Mouse (Mus musculus) midbrain, embryonic 16.5 days (tissue): Measurements from ENCODE around the gene Ccdc33. TPM values are rescaled to one million over a fixed set of nuclear protein-coding genes. Genes with fewer than 3 reads are reported as not detected.

Source experiments
- ATAC-seq: fragments of 200-750 bp; cut with Nextera tagmentation; 2 replicates; pipeline ENCODE4 v1.8.0; 2017; ENCODE audit warnings: moderate TSS enrichment
- H3K27ac ChIP-seq: fragments of 300-500 bp; sonication (generic); 2 replicates; pipeline ENCODE4 v1.5.1; 2014; ENCODE audit warnings: mild to moderate bottlenecking, low read length, mixed read lengths
- H3K27me3 ChIP-seq: fragments of 300-500 bp; sonication (generic); 2 replicates; pipeline ENCODE4 v1.6.1; 2014; ENCODE audit warnings: low read depth, low read length, mixed read lengths; ENCODE audit not compliant: control insufficient read depth, insufficient read depth
- H3K36me3 ChIP-seq: fragments of 300-500 bp; sonication (generic); 2 replicates; pipeline ENCODE4 v1.6.1; 2014; ENCODE audit warnings: mild to moderate bottlenecking, low read length, moderate library complexity, mixed read lengths; ENCODE audit not compliant: control insufficient read depth, insufficient read depth
- H3K4me1 ChIP-seq: fragments of 300-500 bp; sonication (generic); 2 replicates; pipeline ENCODE4 v1.6.1; 2014; ENCODE audit warnings: mild to moderate bottlenecking, low read length, mixed read lengths; ENCODE audit not compliant: control insufficient read depth, insufficient read depth
- H3K4me2 ChIP-seq: fragments of 300-500 bp; sonication (generic); 2 replicates; pipeline ENCODE4 v1.6.1; 2014; ENCODE audit warnings: mild to moderate bottlenecking, low read length, mixed read lengths
- H3K4me3 ChIP-seq: fragments of 300-500 bp; sonication (generic); 2 replicates; pipeline ENCODE4 v1.5.1; 2014; ENCODE audit warnings: low read depth, mild to moderate bottlenecking, low read length, moderate library complexity, mixed read lengths
- H3K9ac ChIP-seq: fragments of 300-500 bp; sonication (generic); 2 replicates; pipeline ENCODE4 v1.6.1; 2014; ENCODE audit warnings: low read depth, low read length, mixed read lengths
- H3K9me3 ChIP-seq: fragments of 300-500 bp; sonication (generic); replicated peaks from 2 replicates; pipeline ENCODE4 v1.6.1; 2014; ENCODE audit warnings: mild to moderate bottlenecking, low read length, mixed read lengths; ENCODE audit not compliant: control insufficient read depth, poor library complexity, severe bottlenecking
- WGBS: fragments of 180-500 bp; shearing (Covaris S2); extraction: QIAGEN DNeasy Blood & Tissue Kit; methylation state at CpG from one replicate; pipeline ENCODE4 v1.1.7; 2014; 5-methylcytosine and 5-hydroxymethylcytosine counted together
- polyA plus RNA-seq: library from polyadenylated mRNA; unstranded; fragments of >200 nt; fragmentation: Nextera tagmentation; extraction: Ambion mirVana; gene quantifications from 2 replicates; pipeline ENCODE4 v1.2.1, GENCODE M21; 2015

Gene Ccdc33
- polyA plus RNA-seq, 1 experiment from 2014 or later = 0.90 TPM

GRCm38 (mm10) chr9:58011027-58011426 lies 107.6 kb downstream of the Ccdc33 start:
- Histone ChIP-seq H3K9ac (no peak overlapping the region), H3K4me2 (no peak overlapping the region), H3K4me1 (peaks cover 12% of the 10 kb centered on the region), H3K27ac (no peak overlapping the region), H3K9me3 (no peaks in the 10 kb centered on the region), H3K27me3 (no peaks in the 10 kb centered on the region), H3K4me3 (no peak overlapping the region), H3K36me3 (no peaks in the 10 kb centered on the region)
- 58% methylated on average over 7 of the region's 7 CpGs for WGBS
- no peak for ATAC-seq

- H3K36me3 ChIP-seq = no peaks in the 10 kb centered on the region
- H3K27me3 ChIP-seq = no peaks in the 10 kb centered on the region
- no peak overlapping the region for H3K4me3 ChIP-seq
- peaks cover 12% of the 10 kb centered on the region for H3K4me1 ChIP-seq
- H3K9me3 ChIP-seq = no peaks in the 10 kb centered on the region
- no peak overlapping the region for H3K4me2 ChIP-seq
- no peak for ATAC-seq
- 44% methylated on average over 3 of the region's 3 CpGs for WGBS
- peak overlapping the region; percentile 85 for H3K27ac ChIP-seq
- peak overlapping the region; percentile 56; the same call in 1 of the 2 replicates for H3K9ac ChIP-seq
Observed at GRCm38 (mm10) chr9:58009588-58009987, 109.0 kb downstream of the Ccdc33 start.

- no peaks in the 10 kb centered on the region for H3K9me3 ChIP-seq
- peak overlapping the region; percentile 21; the same call in 1 of the 2 replicates for H3K4me3 ChIP-seq
- no peaks in the 10 kb centered on the region for H3K36me3 ChIP-seq
- H3K4me1 ChIP-seq = peaks cover 12% of the 10 kb centered on the region
- peak overlapping the region; percentile 85 for H3K27ac ChIP-seq
- WGBS = 0% methylated on average over 6 of the region's 6 CpGs
- peak overlapping the region; percentile 56 for H3K9ac ChIP-seq
- no peaks in the 10 kb centered on the region for H3K27me3 ChIP-seq
- peak overlapping the region; percentile 54 for H3K4me2 ChIP-seq
- peak; percentile 92 for ATAC-seq
Observed at GRCm38 (mm10) chr9:58009015-58009362, 109.6 kb downstream of the Ccdc33 start.

GRCm38 (mm10) chr9:58008336-58009014 lies 110.1 kb downstream of the Ccdc33 start:
- peak overlapping the region; percentile 54 for H3K4me2 ChIP-seq
- no peaks in the 10 kb centered on the region for H3K27me3 ChIP-seq
- H3K9ac ChIP-seq = peak overlapping the region; percentile 56
- WGBS = 45% methylated on average over 12 of the region's 12 CpGs
- peak; percentile 73 for ATAC-seq
- no peaks in the 10 kb centered on the region for H3K9me3 ChIP-seq
- H3K4me3 ChIP-seq = peak overlapping the region; percentile 21; the same call in 1 of the 2 replicates
- peak overlapping the region; percentile 85 for H3K27ac ChIP-seq
- no peaks in the 10 kb centered on the region for H3K36me3 ChIP-seq
- peaks cover 12% of the 10 kb centered on the region for H3K4me1 ChIP-seq

- Histone ChIP-seq H3K36me3 (no peaks in the 10 kb centered on the region), H3K4me1 (peaks cover 12% of the 10 kb centered on the region), H3K9ac (no peak within 1 kb of the TSS), H3K27ac (no peak within 1 kb of the TSS), H3K27me3 (no peaks in the 10 kb centered on the region), H3K4me2 (no peak within 1 kb of the TSS), H3K9me3 (no peaks in the 10 kb centered on the region), H3K4me3 (no peak within 1 kb of the TSS)
- no peak for ATAC-seq
- WGBS = 87% methylated on average over 16 of the region's 16 CpGs
Observed at GRCm38 (mm10) chr9:58005753-58006461, 112.7 kb downstream of the Ccdc33 start, which contains the start of gene Cyp11a1. Cyp11a1 (plus strand) TSS chr9:58006411.

GRCm38 (mm10) chr9:58003272-58003671 lies 115.4 kb downstream of the Ccdc33 start:
- Histone ChIP-seq H3K4me1 (peaks cover 3% of the 10 kb centered on the region; the same call in 1 of the 2 replicates), H3K36me3 (no peaks in the 10 kb centered on the region), H3K9me3 (no peaks in the 10 kb centered on the region), H3K4me2 (no peak overlapping the region), H3K9ac (no peak overlapping the region), H3K27ac (no peak overlapping the region), H3K4me3 (no peak overlapping the region), H3K27me3 (peaks cover 4% of the 10 kb centered on the region)
- ATAC-seq = no peak
- WGBS = 20% methylated on average over 2 of the region's 2 CpGs

GRCm38 (mm10) chr9:57999676-58000075 lies 118.9 kb downstream of the Ccdc33 start:
- ATAC-seq = no peak
- Histone ChIP-seq H3K9me3 (no peaks in the 10 kb centered on the region), H3K4me2 (no peak overlapping the region), H3K36me3 (no peaks in the 10 kb centered on the region), H3K4me3 (no peak overlapping the region), H3K27ac (no peak overlapping the region), H3K4me1 (peaks cover 4% of the 10 kb centered on the region; the same call in 1 of the 2 replicates), H3K27me3 (peaks cover 7% of the 10 kb centered on the region), H3K9ac (no peak overlapping the region)
- WGBS = 46% methylated on average over 2 of the region's 2 CpGs

GRCm38 (mm10) chr9:57998685-57999084 lies 119.9 kb downstream of the Ccdc33 start:
- Histone ChIP-seq H3K36me3 (no peaks in the 10 kb centered on the region), H3K9ac (no peak overlapping the region), H3K27me3 (peaks cover 7% of the 10 kb centered on the region), H3K4me1 (peaks cover 4% of the 10 kb centered on the region; the same call in 1 of the 2 replicates), H3K27ac (no peak overlapping the region), H3K4me3 (no peak overlapping the region), H3K9me3 (no peaks in the 10 kb centered on the region), H3K4me2 (peak overlapping the region; percentile 75; the same call in 1 of the 2 replicates)
- no peak for ATAC-seq
- 52% methylated on average over 2 of the region's 2 CpGs for WGBS
